Mouse (Mus musculus): ENCODE data around the gene Scd4. TPM values are rescaled to one million over a fixed set of nuclear protein-coding genes. Genes with fewer than 3 reads are reported as not detected.

Scd4 gene
- total and polyA plus RNA-seq, 3 experiments: 4.6 to 12.6 (median 6.0) TPM

DNA sequence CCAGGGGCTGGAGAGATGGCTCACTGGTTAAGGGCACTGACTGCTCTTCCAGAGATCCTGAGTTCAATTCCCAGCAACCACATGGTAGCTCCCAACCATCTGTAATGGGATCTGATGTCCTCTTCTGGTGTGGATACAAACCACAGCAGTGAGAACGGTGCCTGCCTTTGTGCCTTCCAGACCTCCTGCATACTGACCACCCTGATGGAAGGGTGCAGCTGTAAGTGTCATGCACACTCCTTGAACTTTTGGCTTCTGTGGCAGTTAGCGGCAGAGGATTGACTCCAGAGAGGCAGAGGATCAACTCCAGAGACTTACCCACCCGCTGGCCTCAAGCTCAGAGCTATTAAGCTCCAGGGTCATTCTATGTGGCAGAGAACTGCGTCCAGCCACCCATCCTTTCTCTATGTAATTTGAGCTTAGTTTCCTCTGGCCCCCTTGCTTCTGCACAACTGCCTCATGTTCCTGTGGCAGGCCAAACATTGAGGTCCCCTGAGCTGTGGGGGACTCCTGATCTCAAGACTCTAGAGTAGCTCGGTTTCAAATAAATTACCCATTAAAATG lies 16.1 kb upstream of the Scd4 start:
- intact Hi-C loops (cut with DNase I): loop anchor here (5.0 kb wide), 1 partner anchor 90 kb away; the partner anchor contains the start of gene Scd1
- Histone ChIP-seq H3K27ac (no peak overlapping the region), H3K79me2 (replicated peaks; ENCODE audit: control insufficient read depth, insufficient read depth, low read length) (no peaks in the 10 kb centered on the region), H3K27me3 (ENCODE audit: control insufficient read depth, insufficient read depth, low read length) (no peaks in the 10 kb centered on the region), H3K36me3 (ENCODE audit: control insufficient read depth, insufficient read depth, low read length) (no peaks in the 10 kb centered on the region), H3K9ac (ENCODE audit: low read depth, low read length) (no peak overlapping the region), H3K4me1 (ENCODE audit: control insufficient read depth, insufficient read depth, low read length) (peaks cover 3% of the 10 kb centered on the region), H3K4me3 (no peak overlapping the region)
- 86% methylated on average over 5 of the region's 5 CpGs for WGBS
- no peak for TF ChIP-seq POLR2A (IDR thresholded peaks at IDR 0.05; ENCODE audit: insufficient read depth, low read depth, low read length)
- no peak for TF ChIP-seq EP300 (IDR thresholded peaks at IDR 0.05; ENCODE audit: insufficient read depth, low read depth, low read length)
- TF ChIP-seq CTCF (IDR thresholded peaks at IDR 0.05): no peak
- no peak for DNase-seq

GRCm38 (mm10) chr19:44317391-44317790 lies 15.5 kb upstream of the Scd4 start:
- Histone ChIP-seq H3K27ac (no peak overlapping the region), H3K27me3 (ENCODE audit: control insufficient read depth, insufficient read depth, low read length) (no peaks in the 10 kb centered on the region), H3K4me1 (ENCODE audit: control insufficient read depth, insufficient read depth, low read length) (peaks cover 1% of the 10 kb centered on the region), H3K79me2 (replicated peaks; ENCODE audit: control insufficient read depth, insufficient read depth, low read length) (no peaks in the 10 kb centered on the region), H3K36me3 (ENCODE audit: control insufficient read depth, insufficient read depth, low read length) (no peaks in the 10 kb centered on the region), H3K9ac (ENCODE audit: low read depth, low read length) (no peak overlapping the region), H3K4me3 (no peak overlapping the region)
- intact Hi-C loops (cut with DNase I): loop anchor here (5.0 kb wide), 1 partner anchor 90 kb away; the partner anchor contains the start of gene Scd1
- no peak for DNase-seq
- no peak for TF ChIP-seq POLR2A (IDR thresholded peaks at IDR 0.05; ENCODE audit: insufficient read depth, low read depth, low read length)
- TF ChIP-seq CTCF (IDR thresholded peaks at IDR 0.05): no peak
- no peak for TF ChIP-seq EP300 (IDR thresholded peaks at IDR 0.05; ENCODE audit: insufficient read depth, low read depth, low read length)
- WGBS: 69% methylated on average over 5 of the region's 5 CpGs

DNA sequence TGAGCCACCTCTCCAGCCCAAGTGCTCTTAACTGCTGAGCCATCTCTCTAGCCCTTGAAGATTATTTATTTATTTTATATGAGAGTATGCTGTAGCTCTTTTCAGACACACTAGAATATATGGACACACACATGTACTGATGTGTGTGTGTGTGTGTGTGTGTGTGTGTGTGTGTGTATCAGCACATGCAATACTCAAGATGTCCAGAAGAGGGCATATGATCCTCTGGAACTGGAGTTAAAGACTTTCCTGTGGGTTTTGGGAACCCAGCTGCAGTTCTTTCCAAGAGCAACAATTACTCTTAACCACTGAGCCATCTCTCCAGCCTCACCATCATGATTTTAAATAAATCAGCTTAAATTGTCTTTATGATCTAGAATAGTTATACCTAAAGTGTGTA lies 14.3 kb upstream of the Scd4 start:
- no peak for DNase-seq
- H3K4me3 ChIP-seq: no peak overlapping the region
- H3K4me1 ChIP-seq (ENCODE audit: control insufficient read depth, insufficient read depth, low read length): peaks cover 1% of the 10 kb centered on the region
- no peak overlapping the region for H3K9ac ChIP-seq (ENCODE audit: low read depth, low read length)
- intact Hi-C loops (cut with DNase I): loop anchor here (5.0 kb wide), 1 partner anchor 89 kb away; the partner anchor contains the start of gene Scd1
- no peaks in the 10 kb centered on the region for H3K36me3 ChIP-seq (ENCODE audit: control insufficient read depth, insufficient read depth, low read length)
- no peaks in the 10 kb centered on the region for H3K79me2 ChIP-seq (replicated peaks; ENCODE audit: control insufficient read depth, insufficient read depth, low read length)
- no peaks in the 10 kb centered on the region for H3K27me3 ChIP-seq (ENCODE audit: control insufficient read depth, insufficient read depth, low read length)
- TF ChIP-seq EP300 (IDR thresholded peaks at IDR 0.05; ENCODE audit: insufficient read depth, low read depth, low read length): no peak
- TF ChIP-seq CTCF (IDR thresholded peaks at IDR 0.05): peak; percentile 39
- H3K27ac ChIP-seq: no peak overlapping the region

- no peak overlapping the region for H3K9ac ChIP-seq (ENCODE audit: low read depth, low read length)
- intact Hi-C loops (cut with DNase I): no loop called here
- H3K27ac ChIP-seq: no peak overlapping the region
- no peaks in the 10 kb centered on the region for H3K36me3 ChIP-seq (ENCODE audit: control insufficient read depth, insufficient read depth, low read length)
- no peaks in the 10 kb centered on the region for H3K79me2 ChIP-seq (replicated peaks; ENCODE audit: control insufficient read depth, insufficient read depth, low read length)
- 85% methylated on average over 3 of the region's 3 CpGs for WGBS
- H3K27me3 ChIP-seq (ENCODE audit: control insufficient read depth, insufficient read depth, low read length): no peaks in the 10 kb centered on the region
- no peak overlapping the region for H3K4me3 ChIP-seq
- no peak for DNase-seq
- H3K4me1 ChIP-seq (ENCODE audit: control insufficient read depth, insufficient read depth, low read length): no peaks in the 10 kb centered on the region; the same call in 1 of the 2 replicates
- TF ChIP-seq CTCF (IDR thresholded peaks at IDR 0.05) (no peak), EP300 (IDR thresholded peaks at IDR 0.05; ENCODE audit: insufficient read depth, low read depth, low read length) (no peak), POLR2A (IDR thresholded peaks at IDR 0.05; ENCODE audit: insufficient read depth, low read depth, low read length) (no peak)
These were observed 12.6 kb upstream of the Scd4 start for GRCm38 (mm10) chr19:44320316-44320715.

DNA sequence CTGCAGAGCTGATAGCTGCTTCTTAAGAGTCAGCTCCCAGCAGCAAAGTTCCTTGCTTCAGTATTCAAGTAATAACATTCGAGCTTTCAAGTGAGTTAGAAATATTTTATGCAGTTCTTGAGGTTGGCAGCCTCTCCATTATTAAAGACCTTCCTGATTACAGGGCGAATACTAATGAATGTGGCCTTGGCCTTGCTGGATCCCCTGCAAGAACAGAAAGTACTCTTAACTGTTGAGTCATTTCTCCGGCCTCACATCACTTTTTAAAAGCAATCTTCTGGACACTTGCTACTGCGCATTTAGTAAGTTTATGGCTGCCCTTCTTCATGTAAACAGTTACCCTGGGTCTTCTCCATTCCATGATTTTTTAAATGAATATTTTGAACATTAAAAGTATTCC lies 11.7 kb upstream of the Scd4 start:
- intact Hi-C loops (cut with DNase I): no loop called here
- TF ChIP-seq CTCF (IDR thresholded peaks at IDR 0.05) (no peak), EP300 (IDR thresholded peaks at IDR 0.05; ENCODE audit: insufficient read depth, low read depth, low read length) (no peak), POLR2A (IDR thresholded peaks at IDR 0.05; ENCODE audit: insufficient read depth, low read depth, low read length) (no peak)
- Histone ChIP-seq H3K36me3 (ENCODE audit: control insufficient read depth, insufficient read depth, low read length) (no peaks in the 10 kb centered on the region), H3K4me1 (ENCODE audit: control insufficient read depth, insufficient read depth, low read length) (no peaks in the 10 kb centered on the region; the same call in 1 of the 2 replicates), H3K9ac (ENCODE audit: low read depth, low read length) (no peak overlapping the region), H3K27me3 (ENCODE audit: control insufficient read depth, insufficient read depth, low read length) (no peaks in the 10 kb centered on the region), H3K4me3 (no peak overlapping the region), H3K79me2 (replicated peaks; ENCODE audit: control insufficient read depth, insufficient read depth, low read length) (no peaks in the 10 kb centered on the region), H3K27ac (no peak overlapping the region)
- WGBS: 69% methylated on average over 4 of the region's 4 CpGs
- DNase-seq: no peak

- no peak overlapping the region for H3K9ac ChIP-seq (ENCODE audit: low read depth, low read length)
- WGBS: 71% methylated on average over 2 of the region's 2 CpGs
- H3K4me3 ChIP-seq: no peak overlapping the region
- intact Hi-C loops (cut with DNase I): no loop called here
- no peak for TF ChIP-seq CTCF (IDR thresholded peaks at IDR 0.05)
- TF ChIP-seq POLR2A (IDR thresholded peaks at IDR 0.05; ENCODE audit: insufficient read depth, low read depth, low read length): no peak
- no peak for TF ChIP-seq EP300 (IDR thresholded peaks at IDR 0.05; ENCODE audit: insufficient read depth, low read depth, low read length)
- no peaks in the 10 kb centered on the region for H3K27me3 ChIP-seq (ENCODE audit: control insufficient read depth, insufficient read depth, low read length)
- H3K79me2 ChIP-seq (replicated peaks; ENCODE audit: control insufficient read depth, insufficient read depth, low read length): no peaks in the 10 kb centered on the region
- no peak overlapping the region for H3K27ac ChIP-seq
- H3K36me3 ChIP-seq (ENCODE audit: control insufficient read depth, insufficient read depth, low read length): no peaks in the 10 kb centered on the region
- no peaks in the 10 kb centered on the region; the same call in 1 of the 2 replicates for H3K4me1 ChIP-seq (ENCODE audit: control insufficient read depth, insufficient read depth, low read length)
- DNase-seq: no peak
These were observed 11.3 kb upstream of the Scd4 start for GRCm38 (mm10) chr19:44321631-44322030.

Data from heart, adult 2 months (tissue).